Mouse (Mus musculus) liver, embryonic 18 days (tissue): ENCODE data around the gene Olfr971. TPM values are rescaled to one million over a fixed set of nuclear protein-coding genes. Genes with fewer than 3 reads are reported as not detected.

Experiments
- polyA plus RNA-seq: library from polyadenylated mRNA; depleted of rRNA; stranded (reverse); fragments of >200 nt; gene quantifications from 2 replicates; pipeline ENCODE4 v1.2.3, GENCODE M21; 2012; rRNA removed

The Olfr971 gene
- not detected in 2 replicates for polyA plus RNA-seq

GRCm38 (mm10) chr9:39836576-39836975 lies at the start of gene Olfr971:
TSS of gene Olfr971 (plus strand) at chr9:39836876.

DNA sequence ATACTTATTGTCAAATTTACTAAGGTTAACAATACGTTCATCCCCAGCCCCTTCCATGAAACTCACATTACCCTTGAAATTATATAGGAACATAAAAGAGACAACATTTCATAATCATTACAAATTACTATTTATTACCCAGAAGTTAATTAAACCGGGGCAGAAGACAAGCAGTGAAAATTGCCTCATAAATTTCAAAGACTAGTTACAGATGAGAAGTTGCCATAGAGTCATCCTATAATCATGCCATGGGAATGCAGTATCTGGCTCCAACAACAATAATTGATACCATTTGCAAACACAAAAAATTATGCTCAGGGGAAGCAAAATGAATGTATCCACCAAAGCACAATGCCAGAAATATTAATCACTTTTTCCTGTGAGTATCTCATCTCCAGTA lies 46.1 kb upstream of the Olfr971 start, which contains the start of gene Olfr969:
Gene Olfr969 (plus strand): TSS at position 388 of the 400 bp plus-strand sequence.

DNA sequence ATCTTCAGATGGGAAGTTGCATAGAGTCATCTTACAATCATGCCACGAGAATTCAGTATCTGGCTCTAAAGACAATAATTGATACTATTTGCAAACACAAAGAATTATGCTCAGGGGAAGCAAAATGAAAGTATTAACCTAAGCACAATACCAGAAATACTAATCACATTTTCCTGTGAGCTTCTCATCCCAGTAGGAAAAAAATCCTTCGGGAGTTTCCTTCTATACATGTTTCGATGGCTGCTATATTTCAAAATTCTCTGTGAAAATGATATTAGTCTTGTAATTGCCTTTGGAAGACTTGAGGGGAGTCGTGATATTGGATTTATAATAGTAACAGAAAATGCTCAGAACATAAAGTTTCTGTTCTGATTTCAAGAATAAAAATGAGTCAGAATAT lies 28.1 kb upstream of the Olfr971 start, which contains the start of gene Olfr970:
Gene Olfr970 (plus strand): TSS at position 301 of the 400 bp plus-strand sequence.

DNA sequence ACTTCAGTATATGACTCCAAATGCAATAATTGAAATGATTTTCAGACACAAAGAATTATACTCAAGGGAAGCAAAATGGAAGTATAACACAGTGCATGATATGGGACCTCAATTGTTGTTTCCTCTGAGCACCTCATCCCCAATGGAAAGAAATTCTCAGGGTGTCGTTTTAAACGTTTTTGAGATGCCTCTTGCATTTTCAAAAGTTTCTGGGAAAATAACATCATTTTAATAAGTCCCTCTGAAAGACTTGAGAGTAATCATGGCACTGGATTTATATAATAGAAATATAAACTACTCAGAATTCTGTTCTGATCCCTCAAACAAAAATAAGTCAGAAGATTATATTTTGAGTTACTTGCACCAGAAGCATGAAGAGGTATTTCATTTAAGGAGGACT lies 29.4 kb downstream of the Olfr971 start, which contains the start of gene Olfr972:
Gene Olfr972 (plus strand): TSS at position 301 of the 400 bp plus-strand sequence.

Other genes starting within 250 kb of the Olfr971 start
- 0.91 and 1.0 TPM in 2 replicates for gene AW551984, start 232.5 kb upstream of the Olfr971 start, polyA plus RNA-seq
- gene Olfr148, start 226.2 kb upstream of the Olfr971 start, polyA plus RNA-seq = not detected in 2 replicates
- gene Olfr960, start 215.5 kb upstream of the Olfr971 start, polyA plus RNA-seq = not detected in 2 replicates
- gene Olfr961, start 191.8 kb upstream of the Olfr971 start, polyA plus RNA-seq = not detected in 2 replicates
- gene Olfr963, start 169.7 kb upstream of the Olfr971 start, polyA plus RNA-seq = not detected in 2 replicates
- gene Olfr149, start 129.8 kb upstream of the Olfr971 start, polyA plus RNA-seq = not detected in 2 replicates
- gene Olfr965, start 125.5 kb upstream of the Olfr971 start, polyA plus RNA-seq = not detected in 2 replicates
- not detected in 2 replicates for gene Olfr150, start 105.9 kb upstream of the Olfr971 start, polyA plus RNA-seq
- gene Olfr967, start 90.6 kb upstream of the Olfr971 start, polyA plus RNA-seq = not detected in 2 replicates
- not detected in 2 replicates for gene Olfr968, start 53.6 kb upstream of the Olfr971 start, polyA plus RNA-seq
- gene Olfr969, start 45.9 kb upstream of the Olfr971 start, polyA plus RNA-seq = not detected in 2 replicates
- gene Olfr970, start 28.0 kb upstream of the Olfr971 start, polyA plus RNA-seq = not detected in 2 replicates
- gene Olfr972, start 29.5 kb downstream of the Olfr971 start, polyA plus RNA-seq = not detected in 2 replicates
- gene Olfr229, start 70.5 kb downstream of the Olfr971 start, polyA plus RNA-seq = not detected in 2 replicates
- gene Olfr974, start 100.6 kb downstream of the Olfr971 start, polyA plus RNA-seq = not detected in 2 replicates
- not detected in 2 replicates for gene Olfr975, start 115.2 kb downstream of the Olfr971 start, polyA plus RNA-seq
- not detected in 2 replicates for gene Olfr976, start 124.3 kb downstream of the Olfr971 start, polyA plus RNA-seq
- gene Olfr978, start 155.2 kb downstream of the Olfr971 start, polyA plus RNA-seq = not detected in 2 replicates
- not detected in 2 replicates for gene Olfr979, start 166.6 kb downstream of the Olfr971 start, polyA plus RNA-seq
- gene Olfr980, start 172.7 kb downstream of the Olfr971 start, polyA plus RNA-seq = not detected in 2 replicates
- gene Olfr981, start 184.6 kb downstream of the Olfr971 start, polyA plus RNA-seq = not detected in 2 replicates
- not detected in 2 replicates for gene Olfr982, start 237.0 kb downstream of the Olfr971 start, polyA plus RNA-seq